Mouse (Mus musculus) lung, adult 18-20 months (tissue): ENCODE measurements around the gene Smco4.

Source experiments
- DNase-seq, 2 experiments: peaks; one replicate each; pipeline ENCODE4 v3.0.0; 2022; ENCODE audit warnings: mixed read lengths in 2 of 2

The Smco4 gene

GRCm38 (mm10) chr9:15507431-15507875 lies 14.2 kb downstream of the Smco4 start:
- DNase-seq, result peak in 1 of 2 experiments; percentile 38

- DNase-seq, result no peak
Measured at GRCm38 (mm10) chr9:15509363-15509762, 16.1 kb downstream of the Smco4 start.

- no peak for DNase-seq
Measured at GRCm38 (mm10) chr9:15510557-15511310, 17.5 kb downstream of the Smco4 start.

DNA sequence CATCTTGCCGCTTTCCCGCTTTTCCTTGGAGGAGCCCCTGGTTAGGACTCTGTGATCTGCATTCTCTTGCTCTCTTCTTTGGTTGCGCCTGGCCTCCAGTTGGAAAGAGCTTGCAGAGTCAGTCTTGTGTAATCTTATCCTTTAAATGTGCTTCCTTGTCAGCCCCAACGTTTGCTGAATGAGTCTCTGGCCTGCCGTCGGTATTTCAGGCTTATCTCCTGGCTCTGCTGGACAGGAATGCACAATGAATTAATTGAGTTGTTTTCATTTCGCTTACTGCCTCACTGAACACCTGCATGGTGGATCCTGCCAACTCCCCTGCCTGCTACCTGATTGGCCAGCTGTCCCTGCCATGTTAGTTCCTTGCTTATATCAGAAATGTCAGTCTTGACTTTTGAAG lies 19.7 kb downstream of the Smco4 start:
- peak in 1 of 2 experiments; percentile 29 for DNase-seq

DNA sequence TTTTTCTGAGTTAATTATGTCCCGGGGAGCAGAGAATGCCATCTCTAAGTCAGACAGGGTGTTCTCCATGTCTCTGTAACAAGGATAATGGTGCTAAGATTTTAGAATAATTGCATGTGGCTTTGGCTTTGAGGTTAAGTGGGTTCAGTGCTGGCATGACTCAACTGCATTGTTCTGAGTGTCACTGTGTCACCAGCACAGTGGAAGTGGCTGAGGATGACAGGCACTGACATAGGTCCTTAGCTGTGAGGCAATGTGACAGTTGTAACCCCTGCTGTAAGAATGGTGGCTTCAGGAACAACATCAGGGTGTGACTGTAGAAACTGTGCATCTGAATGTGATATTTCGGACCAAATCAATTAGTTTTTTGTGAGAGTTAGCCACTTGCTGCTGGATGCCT lies 22.8 kb downstream of the Smco4 start:
- no peak for DNase-seq

- DNase-seq, result no peak
Measured at GRCm38 (mm10) chr9:15517979-15518378, 24.7 kb downstream of the Smco4 start.

DNA sequence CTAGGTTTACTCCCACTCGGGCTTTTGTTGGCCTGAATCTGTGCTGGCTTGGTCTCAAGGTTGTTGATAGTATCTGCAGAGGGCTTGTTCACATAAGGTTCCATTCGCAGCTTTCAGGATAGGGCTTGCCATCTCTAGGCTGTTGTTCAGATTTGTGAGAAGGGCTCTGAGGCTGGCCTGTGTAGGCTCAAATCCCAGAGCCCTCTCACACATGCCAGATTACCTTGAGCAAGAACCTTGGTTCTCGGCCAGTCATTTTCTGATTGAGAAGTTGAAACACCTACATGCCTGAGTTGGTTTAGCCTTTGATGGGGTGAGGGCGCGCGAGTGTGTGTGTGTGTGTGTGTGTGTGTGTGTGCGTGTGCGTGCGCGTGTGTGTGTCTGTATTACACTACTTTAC lies 29.1 kb downstream of the Smco4 start:
- no peak for DNase-seq

DNA sequence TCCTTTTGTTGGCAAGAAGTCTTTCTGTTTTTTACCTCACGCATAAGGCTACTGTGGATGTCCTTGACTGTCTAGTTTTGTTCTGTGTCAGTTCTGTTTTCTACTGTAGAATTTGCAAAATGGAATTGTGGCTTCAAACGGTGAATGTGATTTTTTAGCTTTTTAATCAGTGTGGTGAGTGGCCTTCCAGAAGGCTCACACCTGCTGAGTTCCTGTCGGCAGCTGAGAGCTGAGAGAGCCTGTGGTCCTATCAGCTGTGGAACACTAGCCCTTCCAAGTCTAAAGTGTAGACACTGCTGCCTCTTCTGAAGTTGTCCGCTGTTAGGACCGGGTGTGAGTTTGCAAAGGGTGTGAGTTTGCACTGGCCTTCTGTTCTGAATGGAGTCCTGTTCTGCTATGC lies 29.7 kb downstream of the Smco4 start:
- DNase-seq, result no peak

DNA sequence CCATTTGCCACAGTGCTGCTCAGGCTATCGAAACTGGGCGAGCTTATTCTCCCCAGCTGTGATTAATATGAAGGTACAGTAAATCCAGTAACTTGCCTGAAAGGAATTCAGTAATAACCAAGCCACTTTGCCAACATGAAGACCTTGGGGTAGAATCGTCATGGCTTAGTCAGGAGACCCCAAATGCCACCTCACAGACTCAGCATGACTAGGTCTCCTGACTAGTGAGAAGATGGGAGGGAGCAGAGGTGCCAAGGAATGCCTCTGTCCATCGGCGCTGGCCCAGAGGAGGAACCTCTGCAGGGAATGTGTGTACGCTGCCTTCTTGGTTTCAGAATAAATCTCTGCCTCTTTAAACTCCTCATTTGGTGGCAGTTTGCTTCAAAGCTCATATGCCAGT lies 30.4 kb downstream of the Smco4 start:
- no peak for DNase-seq

DNA sequence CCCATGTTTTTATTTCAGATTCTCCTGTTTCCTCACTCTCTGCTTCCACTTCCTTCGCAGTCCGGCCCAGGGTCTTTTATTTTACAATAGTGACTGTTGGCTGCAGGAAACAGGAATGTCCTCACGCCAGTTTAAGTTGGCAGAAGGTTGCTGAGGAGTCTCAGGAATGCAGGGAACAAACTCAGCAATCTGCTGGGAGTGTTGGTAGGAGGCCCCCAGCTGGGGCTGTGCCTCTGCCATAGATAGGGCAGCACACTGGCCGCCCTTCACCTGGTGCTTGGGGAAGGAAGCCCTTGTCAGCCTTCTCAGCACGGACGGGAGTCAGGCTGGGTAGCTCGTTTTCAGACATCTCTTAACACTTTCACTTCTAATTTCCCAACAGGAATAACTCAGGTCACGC lies 32.0 kb downstream of the Smco4 start:
- DNase-seq, result peak in 1 of 2 experiments; percentile 48

DNA sequence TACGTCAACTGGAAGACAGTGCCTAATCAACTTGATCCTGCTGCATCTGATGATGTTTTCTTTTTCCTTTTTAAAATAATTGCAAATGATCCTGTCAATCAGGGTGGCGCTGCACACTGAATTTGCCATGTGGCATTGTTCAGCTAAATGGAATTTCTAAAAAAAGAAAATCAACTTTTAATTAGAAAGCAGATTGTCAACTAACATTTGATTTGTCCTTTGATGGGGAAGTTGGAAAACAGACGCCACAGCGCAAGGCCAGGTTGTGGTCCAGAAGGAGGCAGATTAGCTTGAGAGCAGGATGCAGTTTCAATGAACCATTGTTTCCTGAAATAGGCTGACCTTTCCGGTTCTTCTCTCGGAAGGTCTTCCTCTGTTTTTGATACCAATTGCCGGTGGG lies 33.3 kb downstream of the Smco4 start:
- no peak for DNase-seq

- no peak for DNase-seq
Measured at GRCm38 (mm10) chr9:15527846-15528245, 34.6 kb downstream of the Smco4 start.

DNA sequence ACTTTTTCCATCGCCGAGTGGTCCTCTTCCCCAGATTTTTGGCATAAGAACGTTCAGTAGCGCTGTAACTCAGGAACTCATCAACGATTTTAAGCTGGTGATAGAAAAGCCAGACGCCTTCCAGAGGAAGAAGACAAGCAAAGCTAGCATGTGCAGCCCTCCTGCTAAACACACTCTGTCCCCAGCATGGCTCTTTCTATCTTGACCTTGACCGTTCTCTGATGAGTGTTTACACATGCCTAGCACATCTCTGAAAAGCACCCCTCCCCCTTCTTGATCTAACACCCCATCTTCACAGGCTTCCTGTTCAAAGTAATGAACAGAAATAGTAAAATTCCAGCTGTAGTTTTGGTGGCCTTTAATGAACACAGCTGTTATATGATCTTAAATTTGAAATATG lies 35.1 kb downstream of the Smco4 start:
- DNase-seq, result no peak

- DNase-seq, result peak; percentile 76 to 83
Measured at GRCm38 (mm10) chr9:15529275-15529964, 36.2 kb downstream of the Smco4 start.

DNA sequence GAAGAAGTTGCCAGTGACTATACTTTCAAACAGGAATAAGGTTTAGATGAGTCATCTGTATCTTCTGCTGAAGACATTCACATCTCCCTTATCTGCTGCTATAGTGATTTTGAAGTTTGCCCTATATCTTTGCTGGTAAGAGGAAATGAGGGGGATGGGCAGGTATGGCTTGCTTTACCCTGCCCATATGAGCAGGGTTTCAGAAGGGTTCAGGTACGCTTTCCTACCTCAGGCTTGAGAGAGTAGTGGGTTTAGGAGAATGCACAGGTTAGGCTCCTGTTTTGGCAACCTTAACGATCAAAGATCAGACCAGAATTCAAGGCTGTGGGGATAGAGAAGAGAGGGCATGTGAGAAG lies 36.7 kb downstream of the Smco4 start:
- no peak for DNase-seq

DNA sequence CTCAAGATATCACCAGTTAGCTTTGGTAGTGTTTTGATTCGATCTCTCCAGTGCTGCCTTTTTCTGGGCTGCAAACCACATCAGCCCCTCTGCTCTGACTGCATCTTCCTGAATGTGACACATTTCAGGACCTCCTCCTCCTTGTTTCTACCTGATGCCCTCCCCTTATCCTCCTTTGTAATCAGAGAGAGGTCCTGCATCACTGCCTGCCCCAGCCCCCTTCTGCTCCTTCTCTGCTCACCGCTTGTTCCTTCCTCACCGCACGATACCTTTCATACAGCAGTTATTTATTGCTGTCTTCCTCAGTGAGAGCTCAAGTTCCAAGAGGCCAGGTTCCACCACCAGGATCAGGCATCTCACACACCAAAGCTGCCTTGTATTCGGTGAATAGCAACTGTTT lies 38.0 kb downstream of the Smco4 start:
- no peak for DNase-seq

- DNase-seq, result no peak
Measured at GRCm38 (mm10) chr9:15533336-15534070, 40.3 kb downstream of the Smco4 start.

- no peak for DNase-seq
Measured at GRCm38 (mm10) chr9:15534110-15534509, 40.9 kb downstream of the Smco4 start.

DNA sequence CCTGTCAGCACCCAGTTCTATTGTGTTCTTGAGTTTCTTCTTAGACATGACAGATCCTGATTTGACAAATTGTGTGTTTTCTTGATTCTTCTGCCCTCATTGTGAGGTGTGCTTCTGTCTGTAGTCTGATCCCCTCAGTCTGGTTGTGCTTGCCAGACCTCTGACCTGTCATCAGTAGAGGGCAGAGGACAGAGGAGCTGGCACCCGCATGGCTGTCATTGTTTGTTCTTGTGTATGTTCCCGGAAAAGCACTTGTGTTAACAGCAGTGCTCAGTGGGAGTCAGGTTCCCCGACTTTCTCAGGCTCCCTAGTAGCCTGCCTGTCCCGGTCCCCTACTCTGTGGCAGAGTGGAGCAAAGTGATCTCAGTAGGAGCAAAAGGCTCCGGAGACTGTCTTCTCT lies 42.2 kb downstream of the Smco4 start:
- peak; percentile 57 to 72 for DNase-seq

- DNase-seq, result peak; percentile 70 to 75
Measured at GRCm38 (mm10) chr9:15536861-15537426, 43.7 kb downstream of the Smco4 start.

DNA sequence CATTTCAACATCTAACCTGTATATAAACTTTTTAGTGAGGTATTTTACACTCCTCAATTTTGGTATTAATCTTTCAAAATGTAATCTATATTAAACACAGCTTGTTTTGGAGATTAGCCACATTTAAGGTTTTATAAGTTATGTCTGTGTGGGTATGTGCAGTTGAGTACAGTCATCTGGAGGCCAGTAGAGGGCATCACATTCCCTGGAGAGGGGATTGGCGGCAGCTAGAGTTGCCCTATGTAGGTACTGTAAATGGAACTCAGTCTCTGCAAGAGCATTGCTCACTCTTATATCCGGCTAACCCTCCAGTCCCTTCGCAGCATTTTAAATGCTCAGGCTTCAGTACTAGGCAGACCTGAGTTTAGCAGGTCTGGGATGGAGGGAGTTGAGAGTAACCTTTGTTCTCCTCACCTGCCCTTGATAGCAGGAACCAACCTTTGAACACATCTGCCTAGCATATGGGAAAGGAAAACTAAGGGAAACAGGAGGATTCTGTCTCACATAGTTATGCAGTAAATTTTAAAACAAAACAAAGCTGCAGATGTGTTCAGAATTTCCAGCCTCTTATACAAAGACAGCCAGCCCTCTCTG lies 44.3 kb downstream of the Smco4 start:
- DNase-seq, result no peak

- no peak for DNase-seq
Measured at GRCm38 (mm10) chr9:15538979-15539533, 45.8 kb downstream of the Smco4 start.
